Mouse (Mus musculus) heart, adult 8-10 months (tissue): ENCODE data around the gene Ptms. TPM values are rescaled to one million over a fixed set of nuclear protein-coding genes. Genes with fewer than 3 reads are reported as not detected.

ENCODE experiments used
- DNase-seq: peaks from one replicate; pipeline ENCODE4 v3.0.0; 2022; ENCODE audit warnings: low spot score
- total RNA-seq, 4 experiments: library from RNA; stranded (reverse); gene quantifications; 2 replicates each; pipeline ENCODE4 v1.2.4; 2022

Gene Ptms
- 100 to 1,000 TPM; 116 to 160 (median 152) TPM for total RNA-seq

DNA sequence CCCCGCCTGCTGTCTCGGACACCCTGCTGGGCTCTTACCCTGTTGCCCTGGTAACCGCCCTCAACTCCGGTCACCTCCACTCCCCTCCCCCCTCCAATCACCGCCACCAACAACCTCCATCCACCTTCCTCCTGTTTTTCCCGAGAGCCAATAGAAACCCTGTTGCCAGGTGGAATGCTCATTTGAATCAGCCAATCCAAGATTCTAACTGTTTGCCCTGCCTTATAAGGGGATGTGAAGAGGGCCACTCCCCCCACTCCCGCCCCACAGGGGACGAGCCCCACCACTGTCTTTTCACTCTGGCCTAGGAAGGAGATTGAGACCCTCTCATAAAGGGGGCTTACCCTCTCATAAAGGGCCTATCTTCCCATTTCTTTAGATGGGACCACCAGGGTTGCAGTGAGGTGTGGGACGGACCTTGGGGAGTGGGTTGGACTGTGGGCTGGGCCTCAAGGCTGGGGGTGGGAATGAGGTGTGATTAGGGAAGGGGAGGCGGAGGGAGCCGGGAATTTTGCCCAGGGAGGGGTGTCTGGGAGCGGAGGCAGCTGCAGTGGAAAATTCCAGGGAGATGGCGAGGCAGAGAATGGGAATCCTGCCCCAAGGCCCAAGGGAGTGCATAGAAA lies at the start of gene Ptms:
Gene Ptms, minus strand, starts transcription at position 409 of the 623 bp plus-strand sequence.
- peak; percentile 96 for DNase-seq

- DNase-seq: no peak
Observed at GRCm38 (mm10) chr6:124967766-124968165, 47.9 kb upstream of the Ptms start.

GRCm38 (mm10) chr6:124966466-124967118 lies 46.7 kb upstream of the Ptms start:
- DNase-seq: no peak

GRCm38 (mm10) chr6:124965747-124966146 lies 45.8 kb upstream of the Ptms start:
- no peak for DNase-seq

- peak; percentile 95 for DNase-seq
Observed at GRCm38 (mm10) chr6:124965088-124965719, 45.3 kb upstream of the Ptms start, which contains the start of gene Cops7a. TSS of gene Cops7a (minus strand) at chr6:124965538.

DNA sequence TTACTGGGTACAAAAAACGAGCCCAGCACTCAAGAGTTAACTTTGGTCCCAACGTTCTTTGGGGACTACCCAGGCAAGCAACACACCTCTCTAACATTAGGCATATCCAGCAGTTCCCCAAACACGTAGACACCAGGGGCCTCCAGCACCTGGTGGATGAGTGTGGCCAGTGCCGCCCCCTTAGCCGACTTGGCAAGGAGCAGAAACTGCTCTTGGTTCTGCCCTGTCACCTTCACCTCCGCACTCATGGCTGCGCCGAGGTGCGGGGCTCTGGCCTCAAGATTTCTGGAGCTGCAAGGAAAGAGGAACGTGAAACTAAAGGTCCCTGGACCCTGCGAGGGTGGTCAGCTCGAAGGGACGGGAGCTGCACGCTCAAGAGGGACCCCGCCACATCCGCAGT lies 44.7 kb upstream of the Ptms start:
- no peak for DNase-seq

DNA sequence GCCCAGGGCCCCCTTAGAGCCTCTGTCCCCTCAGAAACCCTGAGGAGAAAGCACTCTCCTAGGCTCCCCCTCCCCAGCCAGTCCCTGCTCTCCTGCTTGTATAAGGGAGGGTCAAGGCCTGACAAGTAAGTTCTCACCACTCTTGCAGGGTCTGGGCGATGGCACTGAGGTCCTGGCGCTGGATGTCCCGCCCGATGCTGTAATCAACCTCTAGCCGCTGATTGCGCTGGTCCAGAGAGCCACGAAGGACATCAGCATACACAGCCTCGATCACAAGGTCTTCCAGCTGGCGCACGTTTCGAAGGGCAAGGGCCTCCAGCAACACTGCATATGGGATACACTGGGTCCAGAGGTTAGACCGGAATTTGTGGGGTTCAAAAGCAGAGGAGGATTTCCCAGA lies 41.1 kb upstream of the Ptms start:
- no peak for DNase-seq

DNA sequence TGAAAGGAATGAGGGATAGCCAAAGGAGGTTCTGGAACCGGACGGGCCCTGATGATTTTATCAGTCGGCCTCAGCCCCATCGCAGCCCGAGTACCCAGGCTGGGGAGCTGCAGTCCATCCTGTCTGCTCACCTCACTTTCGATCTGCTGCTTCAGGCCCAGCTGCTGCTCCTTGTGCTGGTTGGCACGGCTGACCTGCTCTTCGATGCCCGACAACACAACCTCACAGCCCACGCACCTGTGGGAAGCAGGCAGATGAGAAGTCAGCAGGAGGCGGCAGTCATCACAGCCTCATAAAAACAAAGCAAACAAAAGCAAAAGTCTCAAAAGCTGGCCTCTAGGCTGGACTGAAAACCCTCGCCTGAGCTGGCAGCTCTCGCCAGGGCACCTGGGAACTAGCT lies 40.1 kb upstream of the Ptms start:
- DNase-seq: no peak

- DNase-seq: no peak
Observed at GRCm38 (mm10) chr6:124958127-124958526, 38.2 kb upstream of the Ptms start.

DNA sequence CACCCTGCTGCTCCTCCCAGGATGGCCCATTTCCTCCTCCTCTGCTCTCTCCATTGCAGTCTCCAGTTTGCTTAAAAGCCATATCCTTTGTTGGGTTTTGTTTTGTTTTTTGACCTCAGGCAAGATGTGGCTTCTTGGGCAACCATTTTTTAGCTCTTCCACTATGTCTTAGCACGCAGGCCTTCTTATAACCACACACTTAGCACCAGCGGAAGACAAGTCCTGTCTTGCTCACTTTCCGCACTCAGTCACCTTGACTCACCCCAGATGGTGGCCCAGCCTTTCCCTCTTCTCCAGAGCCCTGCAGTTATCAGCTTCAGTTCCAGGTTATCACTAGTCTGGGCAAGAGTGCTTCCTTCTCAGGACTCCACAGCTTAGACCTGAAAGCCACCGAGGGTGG lies 35.3 kb upstream of the Ptms start:
- DNase-seq: no peak

- no peak for DNase-seq
Observed at GRCm38 (mm10) chr6:124953991-124954715, 34.2 kb upstream of the Ptms start.

- no peak for DNase-seq
Observed at GRCm38 (mm10) chr6:124943526-124943925, 23.6 kb upstream of the Ptms start.

GRCm38 (mm10) chr6:124941679-124942078 lies 21.8 kb upstream of the Ptms start:
- no peak for DNase-seq

GRCm38 (mm10) chr6:124938554-124938953 lies 18.7 kb upstream of the Ptms start:
- DNase-seq: no peak

DNA sequence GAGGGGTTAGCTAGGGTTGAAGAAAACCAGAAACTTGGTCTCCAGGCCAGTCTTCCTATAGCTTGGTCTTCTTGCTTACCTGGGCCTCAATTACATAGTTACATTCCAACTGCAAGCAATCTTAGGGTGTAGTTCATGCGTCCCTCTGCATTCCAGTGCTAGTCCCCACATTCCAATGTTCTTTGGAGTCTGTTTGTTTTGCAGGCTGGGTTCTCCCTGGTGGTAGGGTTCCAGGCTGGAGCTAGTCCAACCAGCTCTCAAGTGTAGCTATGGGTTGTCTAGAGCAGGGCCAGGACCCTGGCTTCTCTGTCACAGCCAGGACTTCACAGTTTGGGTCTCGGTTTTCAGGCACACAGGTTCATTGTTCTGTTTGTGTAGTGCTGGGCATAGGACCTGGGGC lies 17.6 kb upstream of the Ptms start:
- no peak for DNase-seq

- no peak for DNase-seq
Observed at GRCm38 (mm10) chr6:124936681-124937080, 16.8 kb upstream of the Ptms start.

DNA sequence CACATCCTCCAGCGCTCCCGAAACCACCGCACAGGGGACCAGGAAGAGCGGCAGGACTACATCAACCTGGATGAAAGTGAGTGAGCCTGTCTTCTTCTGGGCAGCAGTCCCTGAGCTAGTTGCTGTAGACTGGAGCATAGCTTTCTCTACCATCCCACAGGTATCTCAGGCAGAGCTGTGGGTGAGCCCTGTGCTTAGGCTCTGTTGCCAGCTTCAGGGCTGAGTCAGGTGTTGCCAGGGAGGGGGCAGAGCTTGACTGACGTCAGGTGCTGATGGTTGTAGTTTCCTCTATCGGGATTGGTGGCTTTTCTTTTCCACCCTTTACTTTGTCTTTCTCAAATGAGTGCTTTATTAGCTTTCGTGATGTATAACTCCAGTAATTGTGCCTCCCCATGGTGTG lies 14.8 kb upstream of the Ptms start:
- no peak for DNase-seq

GRCm38 (mm10) chr6:124933127-124933526 lies 13.2 kb upstream of the Ptms start:
- no peak for DNase-seq

DNA sequence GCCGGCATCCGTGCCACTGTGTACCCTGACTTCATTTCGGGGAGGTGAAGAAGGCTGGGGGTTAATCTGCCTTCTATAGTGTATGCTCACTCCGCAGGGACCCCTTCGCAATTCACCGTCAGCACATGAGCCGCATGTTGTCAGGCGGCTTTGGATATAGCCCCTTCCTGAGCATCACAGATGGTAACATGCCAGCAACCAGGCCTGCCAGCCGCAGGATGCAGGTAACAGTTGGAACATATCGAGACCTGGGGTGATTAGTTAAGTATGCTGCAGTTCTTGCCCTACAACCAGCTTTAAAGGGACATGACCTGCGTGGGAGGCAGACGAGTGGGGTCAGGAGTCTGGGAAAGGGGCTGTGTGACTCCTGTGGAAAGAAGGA lies 12.4 kb upstream of the Ptms start:
- DNase-seq: no peak

- DNase-seq: no peak
Observed at GRCm38 (mm10) chr6:124931525-124932313, 11.8 kb upstream of the Ptms start.

DNA sequence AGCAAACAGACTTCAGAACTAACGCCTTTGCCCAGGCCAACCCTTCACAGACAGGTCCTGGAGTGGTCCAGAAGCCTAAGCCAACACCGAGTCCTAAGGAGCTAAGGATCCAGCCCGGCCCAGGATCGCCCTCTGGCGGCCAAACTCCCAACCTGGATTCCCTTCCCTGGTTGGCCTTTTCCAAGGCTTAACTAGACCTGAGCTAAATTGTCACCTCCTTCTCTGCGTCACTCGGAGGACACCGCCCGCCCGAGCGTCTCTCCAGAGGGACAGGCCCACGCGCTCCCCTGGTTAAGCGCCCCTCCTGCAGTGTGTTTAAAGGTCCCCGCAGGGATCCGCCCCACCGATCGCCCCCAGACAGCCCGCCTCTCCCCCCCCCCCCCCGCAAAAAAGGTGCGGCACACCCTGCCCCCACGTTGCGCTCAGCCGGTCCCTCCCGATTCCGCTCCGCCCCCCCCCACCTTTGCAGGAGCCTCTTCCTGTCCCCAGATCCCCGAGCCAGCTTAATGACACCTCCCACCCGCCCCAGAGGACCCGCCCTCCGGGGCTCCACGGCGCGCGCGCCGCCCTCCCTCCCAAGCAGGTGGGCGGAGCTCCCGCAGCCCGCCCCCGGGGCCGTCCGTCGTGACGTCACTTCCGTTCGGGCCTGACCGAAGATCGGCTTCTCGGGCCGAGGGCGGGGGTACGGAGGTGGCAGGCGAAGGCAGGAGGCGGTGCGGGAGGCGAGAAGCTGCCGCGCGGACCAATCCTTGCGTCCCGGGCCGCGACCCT lies 11.0 kb upstream of the Ptms start, which contains the start of gene Mlf2:
Gene Mlf2, plus strand, starts transcription at position 633 of the 771 bp plus-strand sequence.
- DNase-seq: peak; percentile 99
